23 mouse cellular contexts compared by ENCODE assay signal in the genomic region with DNA sequence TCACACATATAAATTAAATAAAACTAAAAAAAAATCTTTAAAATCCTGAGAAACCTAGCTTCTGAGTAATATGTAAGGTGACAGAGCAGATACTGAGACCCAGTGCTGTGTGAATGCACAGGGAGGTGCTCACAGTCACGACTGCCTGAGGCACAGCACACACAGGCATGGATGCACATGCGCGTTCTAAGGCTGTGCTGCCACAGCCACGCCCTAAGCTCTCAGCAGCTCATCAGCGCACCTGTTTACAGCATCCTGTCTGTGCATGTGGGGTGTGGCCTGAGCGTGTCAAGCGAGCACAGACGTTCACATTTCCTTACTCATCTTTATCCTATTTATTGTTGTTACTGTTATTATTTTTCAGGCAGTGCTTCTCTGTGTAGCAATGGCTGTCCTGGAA. TPM values are rescaled to one million over a fixed set of nuclear protein-coding genes. Genes with fewer than 3 reads are reported as not detected.
"Had no signal": no experiment of that assay in that cellular context is flagged by ENCODE, and none has a peak within 500 bp of the region (broad histone marks: within the 10 kb centered on the region; RNA-seq: fewer than 3 reads in every experiment).

No protein-coding gene starts in this region.

- H3K4me1 ChIP-seq: midbrain, embryonic 10.5 days; midbrain, embryonic 12.5 days; neural tube, embryonic 12.5 days; stomach, embryonic 15.5 days had no signal

- H3K9me3 ChIP-seq: midbrain, embryonic 10.5 days; midbrain, embryonic 12.5 days; neural tube, embryonic 12.5 days; stomach, embryonic 15.5 days had no signal

- H3K4me3 ChIP-seq: midbrain, embryonic 10.5 days; midbrain, embryonic 12.5 days; neural tube, embryonic 12.5 days; stomach, embryonic 15.5 days had no signal

- DNase-seq: lung, adult 18-20 months; lung, embryonic 14.5 days; lung, postnatal 10 days; lung, postnatal 36 days; midbrain, embryonic 14.5 days; right cerebral cortex, postnatal 14 days; thymus, adult 2 months; thymus, postnatal 25 days; thymus, postnatal 4 days had no signal

- H3K27me3 ChIP-seq: midbrain, embryonic 12.5 days; neural tube, embryonic 12.5 days; stomach, embryonic 15.5 days had no signal

- H3K27ac ChIP-seq: macrophage; midbrain, embryonic 10.5 days; midbrain, embryonic 12.5 days; neural tube, embryonic 12.5 days; stomach, embryonic 15.5 days; stomach, postnatal 0 days had no signal

- H3K4me2 ChIP-seq: lung, embryonic 14.5 days; midbrain, embryonic 12.5 days; neural tube, embryonic 12.5 days; stomach, embryonic 15.5 days had no signal

- ATAC-seq: midbrain, embryonic 16.5 days had no signal

- H3K9ac ChIP-seq: lung, embryonic 14.5 days; midbrain, embryonic 12.5 days; neural tube, embryonic 12.5 days; stomach, embryonic 15.5 days had no signal

RNA-seq across cellular contexts. Expression of a gene that starts 30.2 kb away (rescaled TPM):
- total RNA-seq: megakaryocyte progenitor cell, adult 5-6 weeks; neutrophil, adult 5-6 weeks had no signal
- polyA plus RNA-seq: liver, embryonic 16.5 days; lung, embryonic 14.5 days; lung, embryonic 16.5 days; macrophage; midbrain, embryonic 10.5 days; midbrain, embryonic 12.5 days; midbrain, embryonic 14.5 days; midbrain, embryonic 16.5 days; neural tube, embryonic 12.5 days; neural tube, embryonic 14.5 days; spleen, adult 2 months; stomach, embryonic 15.5 days; stomach, postnatal 0 days; urinary bladder, adult 2 months had no signal
